ENCODE assay signal across 20 mouse cellular contexts in the genomic region with DNA sequence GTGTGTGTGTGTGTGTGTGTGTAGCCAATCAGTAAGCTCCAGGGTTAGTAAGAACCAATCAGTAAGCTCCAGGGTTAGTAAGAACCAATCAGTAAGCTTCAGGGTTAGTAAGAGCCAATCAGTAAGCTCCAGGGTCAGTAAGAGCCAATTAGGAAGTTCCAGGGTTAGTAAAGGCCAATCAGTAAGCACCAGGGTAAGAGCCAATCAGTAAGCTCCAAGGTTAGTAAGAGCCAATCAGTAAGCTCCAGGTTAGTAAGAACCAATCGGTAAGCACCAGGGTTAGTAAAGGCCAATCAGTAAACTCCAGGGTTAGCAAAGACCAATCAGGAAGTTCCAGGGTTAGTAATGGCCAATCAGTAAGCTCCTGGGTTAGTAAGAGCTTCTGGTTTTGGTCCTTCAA. TPM values are rescaled to one million over a fixed set of nuclear protein-coding genes. Genes with fewer than 3 reads are reported as not detected.
"Had no signal": no experiment of that assay in that cellular context is flagged by ENCODE, and none has a peak within 500 bp of the region (broad histone marks: within the 10 kb centered on the region; RNA-seq: fewer than 3 reads in every experiment).

No protein-coding gene starts in this region.

- H3K9me3 ChIP-seq: liver, embryonic 15.5 days; midbrain, embryonic 10.5 days; midbrain, embryonic 13.5 days; neural tube, embryonic 12.5 days; stomach, embryonic 15.5 days had no signal

- H3K4me3 ChIP-seq: liver, embryonic 15.5 days; midbrain, embryonic 10.5 days; midbrain, embryonic 13.5 days; neural tube, embryonic 12.5 days; stomach, embryonic 15.5 days had no signal

- H3K4me2 ChIP-seq: liver, embryonic 15.5 days; lung, embryonic 14.5 days; midbrain, embryonic 13.5 days; neural tube, embryonic 12.5 days; stomach, embryonic 15.5 days had no signal

- H3K27me3 ChIP-seq: liver, embryonic 15.5 days; midbrain, embryonic 13.5 days; neural tube, embryonic 12.5 days; stomach, embryonic 15.5 days had no signal

- H3K27ac ChIP-seq: liver, embryonic 15.5 days; midbrain, embryonic 10.5 days; midbrain, embryonic 13.5 days; neural tube, embryonic 12.5 days; stomach, embryonic 15.5 days had no signal

- H3K9ac ChIP-seq: liver, embryonic 15.5 days; lung, embryonic 14.5 days; midbrain, embryonic 13.5 days; neural tube, embryonic 12.5 days; stomach, embryonic 15.5 days had no signal

- H3K4me1 ChIP-seq: liver, embryonic 15.5 days; midbrain, embryonic 10.5 days; midbrain, embryonic 13.5 days; neural tube, embryonic 12.5 days had no signal

- ATAC-seq: midbrain, embryonic 13.5 days; midbrain, embryonic 16.5 days had no signal

- DNase-seq: lung, embryonic 14.5 days; right cerebral cortex, postnatal 14 days; thymus, adult 2 months; thymus, postnatal 25 days; thymus, postnatal 4 days had no signal

- H3K36me3 ChIP-seq: liver, embryonic 15.5 days; midbrain, embryonic 10.5 days; midbrain, embryonic 13.5 days; neural tube, embryonic 12.5 days; stomach, embryonic 15.5 days had no signal

RNA-seq across cellular contexts. Expression of gene Gjb2, which starts 21.6 kb away (rescaled TPM):
- total RNA-seq: megakaryocyte-erythroid progenitor cell, adult 5-6 weeks; neutrophil, adult 5-6 weeks had no signal

RNA-seq across cellular contexts. Expression of gene Gja3, which starts 25.0 kb away (rescaled TPM):
- total RNA-seq: megakaryocyte, adult 5-6 weeks; megakaryocyte-erythroid progenitor cell, adult 5-6 weeks; neutrophil, adult 5-6 weeks had no signal
- polyA plus RNA-seq: midbrain, embryonic 10.5 days; neural tube, embryonic 14.5 days; spleen, adult 2 months; urinary bladder, adult 2 months had no signal

RNA-seq across cellular contexts. Expression of gene Gm4491, which starts 32.8 kb away (rescaled TPM):
- total RNA-seq: megakaryocyte, adult 5-6 weeks; megakaryocyte-erythroid progenitor cell, adult 5-6 weeks; neutrophil, adult 5-6 weeks had no signal
- polyA plus RNA-seq: liver, embryonic 15.5 days; lung, embryonic 14.5 days; lung, embryonic 16.5 days; midbrain, embryonic 10.5 days; midbrain, embryonic 16.5 days; neural tube, embryonic 12.5 days; neural tube, embryonic 14.5 days; spleen, adult 2 months; stomach, embryonic 15.5 days; stomach, postnatal 0 days; testis, adult 2 months; thymus, adult 2 months had no signal

RNA-seq across cellular contexts. Expression of gene Gjb6, which starts 50.5 kb away (rescaled TPM):
- total RNA-seq: megakaryocyte, adult 5-6 weeks; megakaryocyte-erythroid progenitor cell, adult 5-6 weeks; neutrophil, adult 5-6 weeks had no signal
- polyA plus RNA-seq: liver, embryonic 15.5 days; lung, embryonic 14.5 days; spleen, adult 2 months; testis, adult 2 months had no signal
